Mouse (Mus musculus): ENCODE data around the gene Rtn4rl1.

DNA sequence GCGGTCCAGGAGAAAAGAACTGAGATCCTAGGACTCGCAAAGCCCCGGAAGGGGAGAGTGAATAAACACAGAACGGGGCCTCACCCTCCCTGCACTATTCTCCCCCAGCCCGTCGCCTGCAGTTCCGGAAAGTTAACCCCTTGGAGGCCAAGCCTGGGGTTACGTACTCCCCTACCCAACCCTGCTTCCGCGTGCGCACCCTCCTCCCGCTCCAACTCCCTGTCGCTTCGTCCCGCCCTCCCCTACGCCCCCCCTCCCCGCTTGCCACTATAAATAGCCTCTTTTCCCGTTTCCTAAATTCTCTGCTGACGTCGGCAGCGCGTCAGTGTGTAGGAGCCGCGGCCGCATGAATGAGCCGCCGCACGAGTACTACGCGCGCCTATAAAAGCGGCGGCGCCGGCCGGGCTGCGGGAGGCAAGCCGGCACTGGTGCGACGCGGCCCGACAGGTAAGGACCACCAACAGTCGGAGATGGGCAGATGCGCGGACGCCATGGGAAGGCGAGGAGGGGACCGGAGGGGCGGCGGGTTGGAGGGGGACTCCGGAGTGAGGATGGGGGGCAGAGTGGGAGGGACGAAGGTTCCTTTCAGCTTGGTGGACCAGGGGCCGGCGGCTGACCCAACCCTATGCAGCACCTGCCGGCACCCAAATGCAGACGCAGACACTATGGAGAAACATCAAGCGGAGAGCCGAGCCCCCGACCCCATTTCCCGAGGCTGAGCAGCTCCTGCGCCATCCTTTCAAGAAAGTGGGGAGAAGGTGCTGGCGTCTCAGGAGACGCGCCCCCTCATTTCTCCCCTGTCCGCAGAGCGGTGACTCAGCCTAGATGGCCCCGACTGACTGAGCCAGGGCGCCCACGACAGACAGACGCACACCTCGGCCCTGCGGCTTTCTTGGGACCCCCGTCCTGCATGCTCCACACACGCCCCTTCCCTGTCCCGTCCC lies 21.2 kb upstream of the Rtn4rl1 start:
- TF ChIP-seq CTCF (IDR thresholded peaks at IDR 0.05; ENCODE audit: low read depth, low read length) (no peak), POLR2A (IDR thresholded peaks at IDR 0.05; ENCODE audit: extremely low read depth, insufficient read depth, low read length) (no peak)

Measured in liver, adult 2 months (tissue).